Mouse (Mus musculus) hindbrain, embryonic 14.5 days (tissue): ENCODE measurements at regions not wholly inside any gene's neighbourhood (a gene's known extent, or its start where the extent isn't known, plus 50 kb on each side); places are given as distances from the start of the nearest gene placed in this dataset.
"Not testable (repeated sequence)": the region's sequence is repeated elsewhere in the genome, so short reads cannot be mapped to it uniquely, and the experiment has no call there.

Source experiments
- ATAC-seq: fragments of 200-750 bp; cut with Nextera tagmentation; 2 replicates; pipeline ENCODE4 v1.8.0; 2017; ENCODE audit warnings: moderate number of reproducible peaks, mild to moderate bottlenecking, moderate TSS enrichment, moderate library complexity; ENCODE audit not compliant: low FRiP score
- DNase-seq: peaks from one replicate; pipeline ENCODE4 v3.0.0-alpha.2; 2015; ENCODE audit warnings: low spot score
- H3K27ac ChIP-seq: fragments of 300-500 bp; sonication (generic); 2 replicates; pipeline ENCODE4 v1.5.1; 2014; ENCODE audit warnings: mild to moderate bottlenecking, moderate library complexity
- H3K27me3 ChIP-seq: fragments of 300-500 bp; sonication (generic); 2 replicates; pipeline ENCODE4 v1.6.1; 2014; ENCODE audit warnings: mild to moderate bottlenecking, low read length, mixed read lengths; ENCODE audit not compliant: control insufficient read depth, insufficient read depth
- H3K36me3 ChIP-seq: fragments of 300-500 bp; sonication (generic); replicated peaks from 2 replicates; pipeline ENCODE4 v1.6.1; 2014; ENCODE audit not compliant: control insufficient read depth, insufficient read depth
- H3K4me1 ChIP-seq: fragments of 300-500 bp; sonication (generic); replicated peaks from 2 replicates; pipeline ENCODE4 v1.6.1; 2014; ENCODE audit warnings: antibody characterized with exemption, low read length, mixed read lengths; ENCODE audit not compliant: control insufficient read depth, insufficient read depth
- H3K4me2 ChIP-seq: fragments of 300-500 bp; sonication (generic); replicated peaks from 2 replicates; pipeline ENCODE4 v1.6.1; 2014; ENCODE audit warnings: mild to moderate bottlenecking, moderate library complexity
- H3K4me3 ChIP-seq: fragments of 300-500 bp; sonication (generic); replicated peaks from 2 replicates; pipeline ENCODE4 v1.5.1; 2014; ENCODE audit warnings: mild to moderate bottlenecking, low read length
- H3K9ac ChIP-seq: fragments of 300-500 bp; sonication (generic); 2 replicates; pipeline ENCODE4 v1.6.1; 2014
- H3K9me3 ChIP-seq: fragments of 300-500 bp; sonication (generic); 2 replicates; pipeline ENCODE4 v1.6.1; 2016; ENCODE audit warnings: low read length; ENCODE audit not compliant: control insufficient read depth
- WGBS: fragments of 180-500 bp; shearing (Covaris S2); extraction: QIAGEN DNeasy Blood & Tissue Kit; methylation state at CpG from one replicate; pipeline ENCODE4 v1.1.7; 2014; 5-methylcytosine and 5-hydroxymethylcytosine counted together

- WGBS, result 10% methylated on average over 2 of the region's 2 CpGs
- Histone ChIP-seq H3K36me3 (no peaks in the 10 kb centered on the region), H3K9ac (no peak overlapping the region), H3K27ac (no peak overlapping the region), H3K4me2 (no peak overlapping the region), H3K27me3 (no peaks in the 10 kb centered on the region), H3K4me1 (no peaks in the 10 kb centered on the region), H3K4me3 (no peak overlapping the region), H3K9me3 (no peaks in the 10 kb centered on the region)
- no peak for DNase-seq
- ATAC-seq, result no peak
These were observed 166.7 kb downstream of the Dio2 start for GRCm38 (mm10) chr12:90571506-90571905.

GRCm38 (mm10) chr12:90566349-90566748, 171.9 kb downstream of the Dio2 start:
- no peaks in the 10 kb centered on the region for H3K36me3 ChIP-seq
- no peaks in the 10 kb centered on the region for H3K27me3 ChIP-seq
- no peak overlapping the region for H3K4me3 ChIP-seq
- no peak for ATAC-seq
- no peak overlapping the region for H3K4me2 ChIP-seq
- peak; percentile 69 for DNase-seq
- no peaks in the 10 kb centered on the region for H3K4me1 ChIP-seq
- H3K9ac ChIP-seq, result no peak overlapping the region
- 89% methylated on average over 6 of the region's 6 CpGs for WGBS
- H3K9me3 ChIP-seq, result no peaks in the 10 kb centered on the region
- H3K27ac ChIP-seq, result no peak overlapping the region

- Histone ChIP-seq H3K4me2 (no peak overlapping the region), H3K36me3 (no peaks in the 10 kb centered on the region), H3K9me3 (no peaks in the 10 kb centered on the region), H3K27ac (no peak overlapping the region), H3K4me1 (no peaks in the 10 kb centered on the region), H3K27me3 (no peaks in the 10 kb centered on the region), H3K4me3 (no peak overlapping the region), H3K9ac (no peak overlapping the region)
- WGBS, result 84% methylated on average over 3 of the region's 3 CpGs
- no peak for ATAC-seq
- no peak for DNase-seq
These were observed 173.2 kb downstream of the Dio2 start for GRCm38 (mm10) chr12:90565051-90565450.

- H3K27me3 ChIP-seq, H3K36me3 ChIP-seq, H3K4me1 ChIP-seq, H3K4me3 ChIP-seq, ATAC-seq, H3K4me2 ChIP-seq, DNase-seq, H3K9me3 ChIP-seq, H3K9ac ChIP-seq, H3K27ac ChIP-seq: not testable (repeated sequence)
- 89% methylated on average over 18 of the region's 22 CpGs for WGBS
These were observed 173.6 kb downstream of the Dio2 start for GRCm38 (mm10) chr12:90564594-90564993.

- no peak overlapping the region for H3K4me2 ChIP-seq
- no peaks in the 10 kb centered on the region for H3K36me3 ChIP-seq
- no peaks in the 10 kb centered on the region for H3K4me1 ChIP-seq
- no peak overlapping the region for H3K27ac ChIP-seq
- no peak overlapping the region for H3K4me3 ChIP-seq
- no peak overlapping the region for H3K9ac ChIP-seq
- WGBS, result 93% methylated on average over 5 of the region's 5 CpGs
- DNase-seq, result no peak
- H3K9me3 ChIP-seq, result no peaks in the 10 kb centered on the region
- no peak for ATAC-seq
- H3K27me3 ChIP-seq, result no peaks in the 10 kb centered on the region
These were observed 195.9 kb downstream of the Dio2 start for GRCm38 (mm10) chr12:90542361-90542760.
